Mouse (Mus musculus) ES-Bruce4 (cell line): ENCODE data around the gene Bard1.

Source experiments
- CTCF ChIP-seq: IDR thresholded peaks from one replicate; pipeline ENCODE4 v1.8.1; 2011; ENCODE audit warnings: low read depth, low read length
- EP300 ChIP-seq: IDR thresholded peaks from 2 replicates; pipeline ENCODE4 v1.6.1; 2011; ENCODE audit warnings: low read depth, low read length; ENCODE audit not compliant: insufficient read depth
- POLR2A ChIP-seq: IDR thresholded peaks from one replicate; pipeline ENCODE4 v1.8.1; 2011; ENCODE audit warnings: low read length; ENCODE audit not compliant: insufficient read depth

- TF ChIP-seq CTCF (no peak), POLR2A (no peak), EP300 (peak; percentile 98)
Measured at GRCm38 (mm10) chr1:71035565-71035964, 67.4 kb downstream of the Bard1 start.
